Mouse (Mus musculus) mouse trophoblast stem cell (cell line): ENCODE measurements around the gene 4933424G06Rik.
"Not testable (repeated sequence)": the region's sequence is repeated elsewhere in the genome, so short reads cannot be mapped to it uniquely, and the experiment has no call there.

Experiments used
- in situ Hi-C, 2 experiments: fragments of 300-500 bp; cut with MseI, MboI; formaldehyde crosslinking; loops; 2 replicates in 1 of 2; 3 replicates in 1 of 2; pipeline ENCODE4 v1.15.1; 2025

The 4933424G06Rik gene

GRCm38 (mm10) chr1:36709854-36710280 lies at the start of gene 4933424G06Rik:
TSS of gene 4933424G06Rik (plus strand) at chr1:36710149.
- in situ Hi-C loops: no loop called here

DNA sequence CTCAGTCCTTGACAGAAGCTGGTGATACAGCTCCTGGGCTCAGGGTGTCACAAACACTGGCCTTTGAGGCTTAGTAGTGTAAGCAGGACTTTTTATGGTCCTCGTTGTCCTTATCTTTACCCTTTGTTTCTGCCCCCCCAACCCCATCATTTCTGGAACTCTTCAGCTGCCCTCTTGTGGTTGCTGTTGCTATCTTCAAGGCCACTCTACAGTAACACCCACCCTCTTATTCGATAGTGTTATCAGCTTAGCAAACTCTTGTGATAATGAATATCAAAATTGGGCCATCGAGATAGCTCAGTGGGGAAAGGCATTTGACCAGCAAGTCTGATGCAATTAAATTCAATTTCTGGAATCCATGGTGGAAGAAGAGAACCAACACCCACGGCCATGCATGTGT lies 45.5 kb upstream of the 4933424G06Rik start:
- in situ Hi-C loops: no loop called here

DNA sequence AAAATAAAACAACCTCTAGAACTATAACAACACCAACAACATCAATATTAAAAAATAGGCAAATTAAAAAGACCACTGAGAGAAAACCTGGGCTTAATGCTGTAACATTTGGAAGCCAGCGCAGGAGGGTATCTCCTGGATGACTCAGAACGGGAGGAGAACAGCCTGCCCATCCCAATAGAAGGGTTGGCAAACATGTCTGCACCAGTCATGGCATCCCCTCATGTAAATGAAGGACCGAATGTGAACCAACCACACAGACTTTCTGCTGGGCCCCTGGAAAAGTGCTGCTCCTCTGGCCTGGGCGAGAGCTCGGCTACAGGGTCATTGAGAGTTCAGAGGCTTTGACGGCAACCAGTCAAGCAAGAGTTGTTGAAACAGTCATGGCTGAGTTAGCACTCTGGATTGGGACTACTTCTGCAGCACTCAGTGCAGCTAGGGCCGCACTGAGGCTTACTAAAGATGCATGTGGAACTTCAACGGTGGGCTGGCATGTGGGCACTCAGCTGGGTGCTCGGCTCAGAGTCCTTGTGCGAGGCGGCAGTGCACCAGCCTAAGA lies 44.7 kb upstream of the 4933424G06Rik start:
- in situ Hi-C loops: no loop called here

DNA sequence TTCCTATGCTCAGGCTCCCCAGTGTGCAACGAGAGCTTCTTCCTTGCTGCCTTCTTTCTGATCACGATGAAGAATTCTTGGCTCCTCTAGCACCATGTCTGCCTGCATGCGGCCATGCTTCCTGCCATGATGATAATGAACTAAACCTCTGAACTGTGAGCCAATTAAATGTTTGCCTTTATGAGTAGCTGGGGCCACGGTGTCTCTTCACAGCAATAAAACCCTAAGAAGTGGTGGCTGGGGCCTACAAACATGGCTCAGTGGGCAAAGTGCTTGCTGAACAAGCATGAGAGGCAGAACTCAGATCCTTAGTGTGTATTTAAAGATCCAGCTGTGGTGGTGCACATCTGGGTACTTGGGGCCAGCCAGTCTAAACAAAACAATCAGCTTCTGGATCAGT lies 44.0 kb upstream of the 4933424G06Rik start:
- in situ Hi-C loops: no loop called here

DNA sequence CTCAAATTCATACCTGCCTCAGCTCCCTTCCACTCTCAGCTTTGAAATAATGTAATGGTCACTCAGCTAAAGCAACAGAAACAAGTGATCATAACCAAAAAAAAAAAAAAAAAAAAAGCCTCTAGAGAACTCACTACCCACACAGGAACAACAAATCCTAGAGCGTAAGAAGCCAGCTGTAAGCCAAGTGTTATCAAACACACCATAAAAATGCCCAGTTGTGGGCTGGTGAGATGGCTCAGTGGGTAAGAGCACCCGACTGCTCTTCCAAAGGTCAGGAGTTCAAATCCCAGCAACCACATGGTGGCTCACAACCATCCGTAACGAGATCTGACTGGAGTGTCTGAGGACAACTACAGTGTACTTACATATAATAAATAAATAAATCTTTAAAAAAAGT lies 41.9 kb upstream of the 4933424G06Rik start:
- in situ Hi-C loops: not testable (repeated sequence)

DNA sequence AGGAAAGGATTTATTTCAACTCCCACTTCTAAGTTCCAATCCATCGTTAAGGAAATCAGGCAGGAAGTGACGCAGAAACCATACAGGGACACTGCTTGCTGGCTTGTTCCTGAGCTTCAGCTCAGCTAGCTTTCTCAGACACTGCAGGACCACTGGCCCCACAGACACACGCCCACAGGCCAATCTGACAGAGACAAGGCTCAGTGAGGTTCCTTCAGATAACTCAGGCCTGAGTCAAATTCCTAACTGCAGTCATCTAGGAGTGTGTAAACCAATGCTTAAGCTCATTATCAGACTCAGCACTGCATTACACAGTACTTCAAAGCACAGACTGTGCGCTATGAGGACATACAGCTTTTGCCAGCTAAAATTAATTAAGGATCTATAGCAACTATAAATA lies 39.7 kb upstream of the 4933424G06Rik start:
- in situ Hi-C loops: no loop called here

GRCm38 (mm10) chr1:36671260-36671659 lies 38.7 kb upstream of the 4933424G06Rik start:
- in situ Hi-C loops: no loop called here

GRCm38 (mm10) chr1:36672648-36673350 lies 37.1 kb upstream of the 4933424G06Rik start:
- in situ Hi-C loops: no loop called here

GRCm38 (mm10) chr1:36674936-36675335 lies 35.0 kb upstream of the 4933424G06Rik start:
- in situ Hi-C loops: no loop called here

- in situ Hi-C loops: loop anchor here in 1 of 2 experiments (10.0 kb wide), 1 partner anchor 136 kb away; the partner anchor contains the start of gene Ankrd39
Observed at GRCm38 (mm10) chr1:36680893-36681292, 29.1 kb upstream of the 4933424G06Rik start.

DNA sequence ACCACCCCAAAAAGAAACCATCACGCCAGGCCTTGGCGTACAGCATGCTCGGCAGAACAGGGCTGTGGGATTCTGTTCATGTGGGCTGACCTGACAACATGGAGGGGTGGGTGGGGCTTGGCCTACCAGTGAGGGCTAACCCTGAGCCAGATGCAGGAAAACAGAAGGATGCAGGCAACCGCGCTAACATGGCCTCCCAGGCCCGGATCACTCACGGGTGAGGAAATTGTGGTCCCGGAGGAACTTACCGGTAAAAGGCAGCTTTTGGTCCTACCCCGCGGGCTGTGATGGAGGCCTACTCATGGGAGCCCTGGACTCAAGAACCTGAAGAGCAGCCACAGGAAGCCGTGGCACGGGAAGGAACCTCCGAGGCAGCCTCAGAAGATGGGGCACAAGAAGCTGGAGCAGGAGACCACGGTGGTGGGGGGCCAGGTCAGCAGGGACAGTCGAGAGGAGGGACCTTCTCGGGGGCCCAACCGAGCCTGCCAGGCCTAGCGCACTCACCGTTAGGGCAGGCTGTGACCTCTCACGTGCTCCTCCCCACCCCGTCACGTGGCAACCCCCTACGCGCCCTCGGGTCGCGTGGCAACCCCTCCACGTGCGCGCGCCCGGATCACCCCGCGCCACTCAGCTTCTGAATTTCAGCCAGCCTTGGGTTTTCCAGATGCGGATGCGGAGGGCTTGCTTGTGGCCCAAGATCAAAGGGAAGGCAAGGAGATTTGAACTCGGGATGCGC lies 27.2 kb upstream of the 4933424G06Rik start, which contains the start of gene Fam178b:
Gene Fam178b (minus strand): TSS at position 564 of the 736 bp plus-strand sequence.
- in situ Hi-C loops: loop anchor here in 1 of 2 experiments (10.0 kb wide), 1 partner anchor 138 kb away; the partner anchor contains the start of gene Ankrd39

DNA sequence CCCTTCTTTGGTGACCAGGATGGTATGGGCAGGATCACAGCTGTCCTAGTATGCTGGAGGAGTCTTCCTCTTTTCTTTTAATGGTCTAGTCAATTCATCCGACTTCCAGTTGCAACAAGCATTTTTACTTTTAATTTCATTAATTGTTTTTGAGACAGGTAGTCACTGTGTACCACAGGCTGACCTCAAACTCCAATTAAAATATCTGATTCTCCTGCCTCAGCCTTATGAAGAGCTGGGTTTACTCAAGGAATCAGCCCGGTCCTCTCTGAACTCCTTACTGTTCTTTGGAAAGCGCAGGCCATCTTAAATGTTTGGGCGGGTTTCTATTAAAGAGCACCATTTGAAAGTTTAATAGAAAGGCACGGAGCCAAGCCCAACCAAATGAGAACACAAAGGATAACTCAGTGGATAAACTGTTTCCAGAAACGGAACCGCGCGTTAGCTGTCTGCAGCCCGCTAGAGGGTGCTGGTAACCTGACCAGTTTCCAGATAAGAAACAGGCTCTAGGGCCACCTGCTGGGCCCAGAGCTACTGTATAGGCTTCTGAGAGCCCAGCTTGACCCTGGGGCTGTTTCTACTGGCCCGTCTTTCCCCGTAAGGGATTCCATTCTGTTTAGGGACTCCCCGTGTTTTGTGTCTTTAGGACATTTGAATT lies 26.0 kb upstream of the 4933424G06Rik start:
- in situ Hi-C loops: loop anchor here in 1 of 2 experiments (10.0 kb wide), 1 partner anchor 139 kb away; the partner anchor contains the start of gene Ankrd39

- in situ Hi-C loops: no loop called here
Observed at GRCm38 (mm10) chr1:36690671-36691235, 19.2 kb upstream of the 4933424G06Rik start.

GRCm38 (mm10) chr1:36691271-36692155 lies 18.4 kb upstream of the 4933424G06Rik start, which contains the start of gene Cox5b:
TSS of gene Cox5b (plus strand) at chr1:36691449.
- in situ Hi-C loops: no loop called here

- in situ Hi-C loops: no loop called here
Observed at GRCm38 (mm10) chr1:36694871-36695270, 15.1 kb upstream of the 4933424G06Rik start.

DNA sequence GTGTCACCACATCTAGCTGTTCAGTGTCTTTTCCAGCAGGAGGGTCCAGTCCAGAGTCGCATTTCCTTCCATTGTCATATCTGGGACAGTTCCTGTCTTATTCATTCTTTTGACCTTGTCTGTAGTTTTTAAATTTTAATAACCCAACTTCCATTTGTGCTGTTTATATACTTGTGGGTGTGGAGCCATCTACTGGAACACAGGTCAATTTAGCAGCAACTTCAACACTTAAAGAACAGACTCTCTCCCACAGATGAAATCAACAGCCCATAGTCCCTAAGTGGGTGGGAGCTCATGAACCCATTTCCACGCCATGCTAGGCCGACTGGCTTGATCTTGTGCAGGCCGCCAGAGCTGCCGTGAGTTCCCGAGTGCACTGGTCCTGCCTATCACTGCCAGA lies 13.5 kb upstream of the 4933424G06Rik start:
- in situ Hi-C loops: no loop called here

DNA sequence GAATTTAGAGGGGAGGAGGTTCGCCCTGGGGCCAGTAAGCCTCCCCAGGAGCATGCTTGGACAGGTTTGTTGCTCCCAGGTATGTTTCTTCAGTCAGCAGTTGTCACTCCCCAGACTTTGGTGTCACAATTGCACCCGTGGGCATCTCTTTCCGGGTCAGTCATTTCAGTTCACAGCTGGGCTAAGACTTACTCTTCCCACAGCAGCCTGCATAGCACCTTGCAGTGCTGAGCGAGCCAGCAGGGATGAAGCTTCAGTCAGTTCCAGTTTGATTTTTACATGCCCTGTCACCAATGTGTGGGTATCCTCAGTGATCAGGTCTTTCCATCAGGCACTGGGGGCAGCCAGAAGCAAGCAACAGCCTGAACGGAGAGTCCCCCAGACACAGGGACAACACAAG lies 12.9 kb upstream of the 4933424G06Rik start:
- in situ Hi-C loops: no loop called here

DNA sequence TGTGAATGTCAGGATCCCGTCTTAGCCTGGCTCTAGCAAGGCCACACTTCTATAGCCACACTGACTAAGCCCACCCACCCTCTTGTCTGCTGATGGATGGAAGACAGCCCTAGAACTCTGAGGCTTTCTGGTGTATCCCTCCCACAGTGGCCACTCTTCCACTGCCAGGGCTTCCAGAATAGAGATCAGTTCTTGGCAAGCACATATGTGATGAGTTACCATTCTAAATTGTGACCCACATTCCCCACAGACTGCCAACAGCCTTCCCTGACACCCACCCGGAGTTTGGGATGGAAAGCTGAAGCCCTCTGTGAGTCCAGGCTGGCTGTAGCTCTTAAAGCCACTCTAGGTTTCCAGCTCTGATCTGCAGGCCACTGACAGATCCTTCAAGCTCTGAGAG lies 2.8 kb upstream of the 4933424G06Rik start:
- in situ Hi-C loops: no loop called here

DNA sequence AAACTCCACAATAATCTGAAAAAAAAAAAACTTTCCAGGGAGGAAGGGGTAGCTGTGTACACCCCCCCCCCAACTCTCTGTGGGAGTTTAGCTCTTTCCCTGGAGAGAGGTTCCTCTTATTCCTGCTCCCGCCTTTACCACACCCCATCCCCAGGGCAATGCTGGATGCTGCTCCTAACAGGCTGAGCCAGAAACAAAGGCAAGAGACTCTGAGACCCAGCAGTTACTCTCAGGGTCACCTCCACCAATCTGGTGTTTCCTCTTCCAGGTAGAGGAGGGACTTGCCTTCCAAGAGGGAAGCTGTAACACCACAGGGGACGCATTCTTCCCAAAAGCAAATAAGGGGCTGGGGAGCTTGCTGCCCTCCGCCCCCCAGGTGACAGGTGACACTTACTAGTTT lies 2.2 kb upstream of the 4933424G06Rik start:
- in situ Hi-C loops: no loop called here

DNA sequence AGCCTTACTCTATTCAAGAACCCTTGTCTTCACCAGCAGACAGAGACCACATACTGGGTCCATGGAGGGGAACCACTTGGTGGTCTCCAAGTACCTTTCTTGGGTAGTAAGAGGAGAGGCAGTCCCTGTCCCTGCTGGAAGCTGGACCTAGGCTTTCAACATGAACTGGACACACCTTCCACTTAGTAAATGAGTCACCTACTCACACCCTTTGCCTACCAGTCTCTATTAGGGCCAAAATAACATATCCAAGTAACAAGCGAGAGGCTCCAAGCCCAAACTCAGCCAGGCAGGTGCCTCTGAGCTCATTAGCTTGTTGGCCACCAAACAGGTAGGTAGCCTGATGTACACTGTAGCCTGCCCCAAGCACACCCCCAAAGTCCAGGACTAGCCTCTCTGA lies 1.3 kb upstream of the 4933424G06Rik start:
- in situ Hi-C loops: no loop called here
